Mouse (Mus musculus) cerebellum, adult 2 months (tissue): ENCODE measurements around the gene Lrwd1. TPM values are rescaled to one million over a fixed set of nuclear protein-coding genes. Genes with fewer than 3 reads are reported as not detected.
"Not testable (repeated sequence)": the region's sequence is repeated elsewhere in the genome, so short reads cannot be mapped to it uniquely, and the experiment has no call there.

Experiments used
- DNase-seq, 2 experiments: peaks; one replicate each; pipeline ENCODE4 v3.0.0; 2021
- H3K27ac ChIP-seq: fragments of 200-500 bp; 2 replicates; pipeline ENCODE4 v1.5.1; 2012; ENCODE audit warnings: low read length, control low read depth, inconsistent platforms; ENCODE audit not compliant: insufficient read depth
- H3K27me3 ChIP-seq: fragments of 200-500 bp; 2 replicates; pipeline ENCODE4 v1.6.1; 2012; ENCODE audit warnings: inconsistent platforms, mild to moderate bottlenecking, low read length, moderate library complexity; ENCODE audit not compliant: control insufficient read depth, insufficient read depth
- H3K4me1 ChIP-seq: fragments of 200-500 bp; 2 replicates; pipeline ENCODE4 v1.6.1; 2011; ENCODE audit warnings: low read length; ENCODE audit not compliant: control insufficient read depth, insufficient read depth
- H3K4me3 ChIP-seq: fragments of 200-500 bp; replicated peaks from 2 replicates; pipeline ENCODE3; 2011; ENCODE audit warnings: mild to moderate bottlenecking, low read depth, low read length, control low read depth; ENCODE audit not compliant: insufficient read depth
- CTCF ChIP-seq: fragments of 200-500 bp; IDR thresholded peaks from 2 replicates; pipeline ENCODE4 v1.5.1; 2011; ENCODE audit warnings: low read depth, mild to moderate bottlenecking, control low read depth, low read length, moderate library complexity, borderline replicate concordance; ENCODE audit not compliant: insufficient read depth
- POLR2A ChIP-seq: fragments of 200-500 bp; IDR thresholded peaks from 2 replicates; pipeline ENCODE4 v1.6.1; 2011; ENCODE audit warnings: low read length, control low read depth, borderline replicate concordance; ENCODE audit not compliant: insufficient read depth
- WGBS: fragments of 180-500 bp; shearing (Covaris S2); methylation state at CpG from one replicate; pipeline ENCODE4 v1.1.7; 2018; 5-methylcytosine and 5-hydroxymethylcytosine counted together
- polyA plus RNA-seq: library from polyadenylated mRNA; depleted of rRNA; stranded (reverse); fragments of >200 nt; gene quantifications from 2 replicates; pipeline ENCODE4 v1.2.3, GENCODE M21; 2012

The Lrwd1 gene
- polyA plus RNA-seq, 1 experiment: 21.5 TPM

DNA sequence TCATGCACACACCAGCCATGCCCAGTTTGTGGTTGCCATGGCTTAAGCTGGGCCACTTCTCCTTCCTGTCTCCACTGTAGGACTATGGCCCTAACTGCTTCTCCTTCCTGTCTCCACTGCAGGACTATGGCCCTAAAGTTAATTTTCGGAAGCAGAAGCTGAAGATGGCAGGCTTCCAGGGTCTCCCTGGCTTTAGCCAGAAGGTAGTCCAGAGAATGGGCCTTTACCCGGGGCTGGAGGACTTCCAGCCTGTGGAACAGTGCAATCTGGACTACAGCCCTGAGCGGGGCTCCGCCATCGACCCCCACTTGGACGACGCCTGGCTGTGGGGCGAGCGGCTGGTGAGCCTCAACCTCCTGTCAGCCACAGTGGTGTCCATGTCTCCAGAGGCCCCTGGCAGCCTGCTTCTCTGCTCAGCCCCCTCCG, 4.2 kb upstream of the Lrwd1 start:
- H3K4me3 ChIP-seq: no peak overlapping the region
- peak overlapping the region; percentile 46 for H3K27ac ChIP-seq
- no peak for TF ChIP-seq CTCF
- no peak for TF ChIP-seq POLR2A
- no peaks in the 10 kb centered on the region for H3K27me3 ChIP-seq
- peak; percentile 38 to 45 for DNase-seq
- peaks cover 8% of the 10 kb centered on the region for H3K4me1 ChIP-seq
- 13% methylated on average over 10 of the region's 10 CpGs for whole genome bisulfite sequencing

- Histone ChIP-seq H3K4me1 (peaks cover 12% of the 10 kb centered on the region), H3K4me3 (no peak overlapping the region), H3K27ac (no peak overlapping the region), H3K27me3 (no peaks in the 10 kb centered on the region)
- TF ChIP-seq CTCF (no peak), POLR2A (no peak)
- no peak for DNase-seq
- 84% methylated on average over 13 of the region's 13 CpGs for WGBS
These were observed 3.5 kb upstream of the Lrwd1 start for GRCm38 (mm10) chr5:136139393-136139792.

DNA sequence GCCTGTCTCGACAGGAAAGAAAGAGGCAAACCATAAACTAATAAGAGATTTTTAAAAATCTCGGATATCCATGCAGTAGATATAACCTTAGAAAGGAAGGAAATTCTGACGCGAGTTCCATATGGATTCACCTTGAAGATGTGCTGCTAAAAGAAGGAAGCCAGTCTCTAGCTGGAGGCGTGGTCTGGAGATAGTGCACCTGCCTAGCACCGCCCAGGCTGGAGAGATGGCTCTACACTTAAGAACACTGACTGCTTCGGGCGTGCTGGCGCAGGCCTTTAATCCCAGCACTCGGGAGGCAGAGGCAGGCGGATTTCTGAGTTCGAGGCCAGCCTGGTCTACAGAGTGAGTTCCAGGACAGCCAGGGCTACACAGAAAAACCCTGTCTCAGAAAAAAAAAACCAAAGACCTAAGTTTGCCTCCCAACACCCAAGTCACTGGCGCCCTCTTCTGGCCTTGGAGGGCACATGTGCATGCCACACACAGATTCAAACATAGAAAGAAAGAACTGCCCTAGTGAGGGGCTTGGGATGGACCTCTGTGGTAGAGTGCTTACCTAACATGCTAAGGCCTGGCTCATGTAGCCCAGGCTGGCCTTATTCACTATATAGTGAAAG, 1.9 kb upstream of the Lrwd1 start:
- Histone ChIP-seq H3K4me3 (no peak overlapping the region), H3K4me1 (peaks cover 12% of the 10 kb centered on the region), H3K27me3 (no peaks in the 10 kb centered on the region), H3K27ac (no peak overlapping the region)
- TF ChIP-seq CTCF (peak; percentile 68), POLR2A (no peak)
- WGBS: 75% methylated on average over 13 of the region's 13 CpGs
- DNase-seq: peak in 1 of 2 experiments; percentile 46

GRCm38 (mm10) chr5:136136292-136136990, 567 bp upstream of the Lrwd1 start:
- WGBS: 6% methylated on average over 20 of the region's 20 CpGs
- TF ChIP-seq POLR2A (no peak), CTCF (no peak)
- Histone ChIP-seq H3K27me3 (no peaks in the 10 kb centered on the region), H3K27ac (peak overlapping the region; percentile 14; the same call in 1 of the 2 replicates), H3K4me1 (peaks cover 12% of the 10 kb centered on the region), H3K4me3 (peak overlapping the region; percentile 97)
- no peak for DNase-seq

DNA sequence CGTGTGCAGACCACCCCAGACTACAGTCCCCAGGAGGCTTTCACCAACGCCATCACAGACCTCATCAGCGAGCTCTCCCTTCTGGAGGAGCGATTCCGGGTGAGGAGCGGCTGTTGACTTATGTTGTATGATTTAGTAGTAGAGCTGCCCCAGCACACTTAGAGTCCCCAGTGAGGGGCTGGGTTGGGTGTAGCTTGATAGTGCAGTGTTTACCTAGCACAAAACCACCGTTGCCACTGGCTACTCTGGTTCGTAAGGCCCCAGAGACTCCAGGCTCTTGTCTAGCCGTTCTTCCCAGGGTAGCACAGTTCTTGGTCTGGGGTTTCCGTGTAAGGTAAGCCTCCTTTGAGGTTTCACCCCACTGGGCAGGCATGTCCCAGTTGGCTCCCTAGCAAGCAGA, 13.7 kb downstream of the Lrwd1 start:
- Histone ChIP-seq H3K4me1 (peaks cover 6% of the 10 kb centered on the region; the same call in 1 of the 2 replicates), H3K27me3 (no peaks in the 10 kb centered on the region), H3K4me3 (no peak overlapping the region), H3K27ac (no peak overlapping the region)
- TF ChIP-seq CTCF (no peak), POLR2A (no peak)
- no peak for DNase-seq
- 86% methylated on average over 10 of the region's 10 CpGs for WGBS

GRCm38 (mm10) chr5:136116784-136117112, 19.1 kb downstream of the Lrwd1 start:
- TF ChIP-seq CTCF (no peak), POLR2A (no peak)
- DNase-seq: no peak
- Histone ChIP-seq H3K4me1 (peaks cover 6% of the 10 kb centered on the region; the same call in 1 of the 2 replicates), H3K27me3 (no peaks in the 10 kb centered on the region), H3K4me3 (peak overlapping the region; percentile 88), H3K27ac (peak overlapping the region; percentile 54; the same call in 1 of the 2 replicates)
- 0% methylated on average over 22 of the region's 22 CpGs for WGBS

GRCm38 (mm10) chr5:136115891-136116783, 19.7 kb downstream of the Lrwd1 start, which contains the start of gene Polr2j:
Gene Polr2j, plus strand, starts transcription at chr5:136116631.
- 4% methylated on average over 42 of the region's 42 CpGs for WGBS
- H3K27ac ChIP-seq: peak within 1 kb of the TSS; percentile 54; the same call in 1 of the 2 replicates
- peak within 1 kb of the TSS; percentile 88 for H3K4me3 ChIP-seq
- H3K4me1 ChIP-seq: peaks cover 6% of the 10 kb centered on the region; the same call in 1 of the 2 replicates
- DNase-seq: peak; percentile 96 to 99
- TF ChIP-seq POLR2A (peak; percentile 97), CTCF (peak; percentile 91)
- H3K27me3 ChIP-seq: no peaks in the 10 kb centered on the region

DNA sequence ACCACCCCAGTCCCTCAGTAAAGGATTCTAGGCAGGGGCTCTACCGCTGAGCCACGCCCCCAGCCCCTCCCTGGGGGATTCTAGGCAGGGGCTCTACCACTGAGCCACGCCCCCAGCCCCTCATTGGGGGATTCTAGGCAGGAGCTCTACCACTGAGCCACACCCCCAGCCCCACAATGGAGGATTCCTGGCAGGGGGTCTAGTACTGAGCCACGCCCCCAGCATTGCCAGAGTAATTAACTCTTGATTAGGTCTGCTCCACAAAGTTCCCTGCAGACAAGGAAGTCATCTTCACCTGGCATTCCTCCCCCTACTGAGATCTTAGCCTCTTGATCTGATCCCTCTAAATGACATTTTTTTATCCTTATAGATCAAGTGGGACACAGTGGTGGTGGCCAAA, 22.3 kb downstream of the Lrwd1 start:
- not testable (repeated sequence) for H3K27ac ChIP-seq, DNase-seq, H3K27me3 ChIP-seq, H3K4me1 ChIP-seq, H3K4me3 ChIP-seq
- 33% methylated on average over 4 of the region's 4 CpGs for WGBS
